Mouse (Mus musculus): ENCODE measurements around the gene Suclg2. TPM values are rescaled to one million over a fixed set of nuclear protein-coding genes. Genes with fewer than 3 reads are reported as not detected.

The Suclg2 gene
- polyA plus RNA-seq, 2 experiments, result 30.7 to 48.9 TPM

GRCm38 (mm10) chr6:95729399-95729798 is 10.8 kb upstream of the Suclg2 start:
- Histone ChIP-seq H3K4me2 (replicated peaks; ENCODE audit: low read depth, low read length, severe bottlenecking) (no peak overlapping the region), H3K27me3 (ENCODE audit: control insufficient read depth, insufficient read depth, low read length) (no peaks in the 10 kb centered on the region), H3K9ac (ENCODE audit: low read depth, low read length, severe bottlenecking) (no peak overlapping the region), H3K9me3 (ENCODE audit: control insufficient read depth, low read length) (no peaks in the 10 kb centered on the region), H3K4me3 (replicated peaks; ENCODE audit: low read length) (no peak overlapping the region), H3K27ac (replicated peaks; ENCODE audit: low read depth, low read length) (no peak overlapping the region), H3K36me3 (ENCODE audit: control insufficient read depth, insufficient read depth, low read length) (no peaks in the 10 kb centered on the region), H3K4me1 (ENCODE audit: control insufficient read depth, insufficient read depth, low read length) (no peaks in the 10 kb centered on the region)
- no peak for DNase-seq (ENCODE audit: low spot score)
- 74% methylated on average over 5 of the region's 5 CpGs for WGBS
- ATAC-seq (ENCODE audit: low FRiP score, low read depth), result no peak
- no peak for TF ChIP-seq POLR2A (IDR thresholded peaks at IDR 0.05; ENCODE audit: borderline replicate concordance, extremely low read depth, insufficient read depth, insufficient read length)

GRCm38 (mm10) chr6:95725281-95725680 is 6.7 kb upstream of the Suclg2 start:
- no peak for TF ChIP-seq POLR2A (IDR thresholded peaks at IDR 0.05; ENCODE audit: borderline replicate concordance, extremely low read depth, insufficient read depth, insufficient read length)
- no peaks in the 10 kb centered on the region for H3K9me3 ChIP-seq (ENCODE audit: control insufficient read depth, low read length)
- WGBS, result 57% methylated on average over 6 of the region's 6 CpGs
- H3K4me1 ChIP-seq (ENCODE audit: control insufficient read depth, insufficient read depth, low read length), result no peaks in the 10 kb centered on the region
- H3K4me3 ChIP-seq (replicated peaks; ENCODE audit: low read length), result no peak overlapping the region
- no peak for ATAC-seq (ENCODE audit: low FRiP score, low read depth)
- no peak overlapping the region for H3K27ac ChIP-seq (replicated peaks; ENCODE audit: low read depth, low read length)
- DNase-seq (ENCODE audit: low spot score), result no peak
- no peaks in the 10 kb centered on the region for H3K27me3 ChIP-seq (ENCODE audit: control insufficient read depth, insufficient read depth, low read length)
- no peaks in the 10 kb centered on the region for H3K36me3 ChIP-seq (ENCODE audit: control insufficient read depth, insufficient read depth, low read length)
- H3K9ac ChIP-seq (ENCODE audit: low read depth, low read length, severe bottlenecking), result no peak overlapping the region
- H3K4me2 ChIP-seq (replicated peaks; ENCODE audit: low read depth, low read length, severe bottlenecking), result no peak overlapping the region

- H3K4me1 ChIP-seq (ENCODE audit: control insufficient read depth, insufficient read depth, low read length), result no peaks in the 10 kb centered on the region
- no peaks in the 10 kb centered on the region for H3K36me3 ChIP-seq (ENCODE audit: control insufficient read depth, insufficient read depth, low read length)
- H3K27ac ChIP-seq (replicated peaks; ENCODE audit: low read depth, low read length), result no peak overlapping the region
- DNase-seq (ENCODE audit: low spot score), result no peak
- WGBS, result 86% methylated on average over 6 of the region's 6 CpGs
- no peaks in the 10 kb centered on the region for H3K27me3 ChIP-seq (ENCODE audit: control insufficient read depth, insufficient read depth, low read length)
- ATAC-seq (ENCODE audit: low FRiP score, low read depth), result no peak
- H3K9ac ChIP-seq (ENCODE audit: low read depth, low read length, severe bottlenecking), result no peak overlapping the region
- H3K9me3 ChIP-seq (ENCODE audit: control insufficient read depth, low read length), result no peaks in the 10 kb centered on the region
- H3K4me2 ChIP-seq (replicated peaks; ENCODE audit: low read depth, low read length, severe bottlenecking), result no peak overlapping the region
- no peak overlapping the region for H3K4me3 ChIP-seq (replicated peaks; ENCODE audit: low read length)
- no peak for TF ChIP-seq POLR2A (IDR thresholded peaks at IDR 0.05; ENCODE audit: borderline replicate concordance, extremely low read depth, insufficient read depth, insufficient read length)
These were observed 4.8 kb upstream of the Suclg2 start for GRCm38 (mm10) chr6:95723361-95723760.

GRCm38 (mm10) chr6:95719791-95720190 is 1.2 kb upstream of the Suclg2 start:
- no peak overlapping the region for H3K4me2 ChIP-seq (replicated peaks; ENCODE audit: low read depth, low read length, severe bottlenecking)
- H3K4me1 ChIP-seq (ENCODE audit: control insufficient read depth, insufficient read depth, low read length), result no peaks in the 10 kb centered on the region
- H3K4me3 ChIP-seq (replicated peaks; ENCODE audit: low read length), result no peak overlapping the region
- no peak overlapping the region for H3K9ac ChIP-seq (ENCODE audit: low read depth, low read length, severe bottlenecking)
- WGBS, result 66% methylated on average over 3 of the region's 3 CpGs
- no peak for DNase-seq (ENCODE audit: low spot score)
- no peak overlapping the region for H3K27ac ChIP-seq (replicated peaks; ENCODE audit: low read depth, low read length)
- no peaks in the 10 kb centered on the region for H3K36me3 ChIP-seq (ENCODE audit: control insufficient read depth, insufficient read depth, low read length)
- no peaks in the 10 kb centered on the region for H3K27me3 ChIP-seq (ENCODE audit: control insufficient read depth, insufficient read depth, low read length)
- no peaks in the 10 kb centered on the region for H3K9me3 ChIP-seq (ENCODE audit: control insufficient read depth, low read length)
- no peak for ATAC-seq (ENCODE audit: low FRiP score, low read depth)
- TF ChIP-seq POLR2A (IDR thresholded peaks at IDR 0.05; ENCODE audit: borderline replicate concordance, extremely low read depth, insufficient read depth, insufficient read length), result no peak

- Histone ChIP-seq H3K4me3 (replicated peaks; ENCODE audit: low read length) (peak overlapping the region; percentile 85), H3K27ac (replicated peaks; ENCODE audit: low read depth, low read length) (no peak overlapping the region), H3K36me3 (ENCODE audit: control insufficient read depth, insufficient read depth, low read length) (no peaks in the 10 kb centered on the region), H3K9me3 (ENCODE audit: control insufficient read depth, low read length) (no peaks in the 10 kb centered on the region), H3K4me1 (ENCODE audit: control insufficient read depth, insufficient read depth, low read length) (no peaks in the 10 kb centered on the region), H3K4me2 (replicated peaks; ENCODE audit: low read depth, low read length, severe bottlenecking) (peak overlapping the region; percentile 94), H3K9ac (ENCODE audit: low read depth, low read length, severe bottlenecking) (peak overlapping the region; percentile 91; the same call in 1 of the 2 replicates), H3K27me3 (ENCODE audit: control insufficient read depth, insufficient read depth, low read length) (no peaks in the 10 kb centered on the region)
- WGBS, result no CpG with 5 or more reads among the region's 1 CpGs
- DNase-seq (ENCODE audit: low spot score), result no peak
- peak; percentile 56 for ATAC-seq (ENCODE audit: low FRiP score, low read depth)
- no peak for TF ChIP-seq POLR2A (IDR thresholded peaks at IDR 0.05; ENCODE audit: borderline replicate concordance, extremely low read depth, insufficient read depth, insufficient read length)
These were observed 351 bp upstream of the Suclg2 start for GRCm38 (mm10) chr6:95718969-95719333.

- no peak overlapping the region for H3K4me2 ChIP-seq (replicated peaks; ENCODE audit: low read depth, low read length, severe bottlenecking)
- 76% methylated on average over 3 of the region's 3 CpGs for WGBS
- no peaks in the 10 kb centered on the region for H3K36me3 ChIP-seq (ENCODE audit: control insufficient read depth, insufficient read depth, low read length)
- no peak overlapping the region for H3K27ac ChIP-seq (replicated peaks; ENCODE audit: low read depth, low read length)
- ATAC-seq (ENCODE audit: low FRiP score, low read depth), result no peak
- no peak overlapping the region for H3K9ac ChIP-seq (ENCODE audit: low read depth, low read length, severe bottlenecking)
- TF ChIP-seq POLR2A (IDR thresholded peaks at IDR 0.05; ENCODE audit: borderline replicate concordance, extremely low read depth, insufficient read depth, insufficient read length), result no peak
- peaks cover 7% of the 10 kb centered on the region for H3K4me1 ChIP-seq (ENCODE audit: control insufficient read depth, insufficient read depth, low read length)
- no peak overlapping the region for H3K4me3 ChIP-seq (replicated peaks; ENCODE audit: low read length)
- DNase-seq (ENCODE audit: low spot score), result no peak
- no peaks in the 10 kb centered on the region for H3K27me3 ChIP-seq (ENCODE audit: control insufficient read depth, insufficient read depth, low read length)
- no peaks in the 10 kb centered on the region for H3K9me3 ChIP-seq (ENCODE audit: control insufficient read depth, low read length)
These were observed 1.5 kb downstream of the Suclg2 start for GRCm38 (mm10) chr6:95717071-95717470.
